ENCODE assay signal across 15 mouse cellular contexts in genomic region chr10:70303203-70303602, GRCm38 (mm10). TPM values are rescaled to one million over a fixed set of nuclear protein-coding genes. Genes with fewer than 3 reads are reported as not detected.
DNase-seq lines count a peak whose midpoint lies in the region; ATAC-seq and TF ChIP-seq lines count a peak whose summit lies in the region.
"Had no signal": no experiment of that assay in that cellular context is flagged by ENCODE, and none has a peak within 500 bp of the region (broad histone marks: within the 10 kb centered on the region; RNA-seq: fewer than 3 reads in every experiment).

No protein-coding gene starts in this region.

- no peak overlapping the region for H3K9ac ChIP-seq in embryonic facial prominence, embryonic 11.5 days (replicated peaks; ENCODE audit: low read length)
- H3K9ac ChIP-seq: heart, embryonic 13.5 days; midbrain, embryonic 15.5 days; neural tube, embryonic 15.5 days had no signal

- H3K4me2 ChIP-seq in embryonic facial prominence, embryonic 11.5 days (ENCODE audit: low read depth, low read length) = no peak overlapping the region
- H3K4me2 ChIP-seq: heart, embryonic 13.5 days; midbrain, embryonic 15.5 days; neural tube, embryonic 15.5 days had no signal

- 85% methylated on average over 6 of the region's 6 CpGs for WGBS in embryonic facial prominence, embryonic 11.5 days
- 89% methylated on average over 6 of the region's 6 CpGs for WGBS in embryonic facial prominence, embryonic 10.5 days

- no peak overlapping the region for H3K27ac ChIP-seq in embryonic facial prominence, embryonic 11.5 days (replicated peaks; ENCODE audit: low read depth, low read length)
- no peak overlapping the region for H3K27ac ChIP-seq in embryonic facial prominence, embryonic 10.5 days (replicated peaks)
- H3K27ac ChIP-seq in layer of hippocampus, adult 2 months = no peak overlapping the region
- H3K27ac ChIP-seq: forebrain, embryonic 10.5 days; heart, embryonic 13.5 days; limb, embryonic 10.5 days; midbrain, embryonic 15.5 days; neural tube, embryonic 15.5 days had no signal

- H3K4me3 ChIP-seq in embryonic facial prominence, embryonic 11.5 days (ENCODE audit: low read depth, low read length) = no peak overlapping the region
- H3K4me3 ChIP-seq in embryonic facial prominence, embryonic 10.5 days = no peak overlapping the region
- H3K4me3 ChIP-seq in layer of hippocampus, adult 2 months = no peak overlapping the region
- H3K4me3 ChIP-seq: forebrain, embryonic 10.5 days; heart, embryonic 13.5 days; limb, embryonic 10.5 days; midbrain, embryonic 15.5 days; neural tube, embryonic 15.5 days had no signal

- no peak for ATAC-seq in embryonic facial prominence, embryonic 11.5 days (replicated peaks; ENCODE audit: insufficient number of reproducible peaks, low FRiP score, low TSS enrichment, low read depth)
- ATAC-seq: activated CD4-positive, CD25-positive, alpha-beta regulatory T cell, adult 4 months; midbrain, embryonic 15.5 days had no signal

- DNase-seq in embryonic facial prominence, embryonic 11.5 days (ENCODE audit: low spot score) = peak; percentile 19
- DNase-seq in embryonic facial prominence, embryonic 10.5 days (ENCODE audit: low spot score) = no peak
- no peak for DNase-seq in layer of hippocampus, adult 2 months (ENCODE audit: low spot score in 2 of 2)
- DNase-seq in layer of hippocampus, postnatal 14 days (ENCODE audit: low spot score in 2 of 2) = no peak
- peak; percentile 59 for DNase-seq in testis, postnatal 10 days (ENCODE audit: low spot score)
- DNase-seq in testis, postnatal 14 days (ENCODE audit: low spot score) = no peak
- DNase-seq in Muller cell, postnatal 12 days (ENCODE audit: inconsistent ontology term) = no peak
- no peak for DNase-seq in ovary, postnatal 14 days (ENCODE audit: low spot score)
- DNase-seq: cerebellum, adult 9-10 months had no signal

- no peaks in the 10 kb centered on the region for H3K4me1 ChIP-seq in embryonic facial prominence, embryonic 11.5 days (ENCODE audit: control insufficient read depth, insufficient read depth, low read length)
- H3K4me1 ChIP-seq in embryonic facial prominence, embryonic 10.5 days = peaks cover 22% of the 10 kb centered on the region
- H3K4me1 ChIP-seq: neural tube, embryonic 15.5 days had no signal

- no peaks in the 10 kb centered on the region for H3K36me3 ChIP-seq in embryonic facial prominence, embryonic 11.5 days (replicated peaks; ENCODE audit: control insufficient read depth, insufficient read depth, low read depth, low read length)
- no peaks in the 10 kb centered on the region for H3K36me3 ChIP-seq in embryonic facial prominence, embryonic 10.5 days (replicated peaks)
- H3K36me3 ChIP-seq: forebrain, embryonic 10.5 days; heart, embryonic 13.5 days; limb, embryonic 10.5 days; midbrain, embryonic 15.5 days; neural tube, embryonic 15.5 days had no signal

- peak; percentile 73 for TF ChIP-seq CTCF in layer of hippocampus, adult 2 months (conservative IDR thresholded peaks at IDR 0.05)

- H3K9me3 ChIP-seq in embryonic facial prominence, embryonic 11.5 days (replicated peaks; ENCODE audit: control insufficient read depth, low read length) = no peaks in the 10 kb centered on the region
- no peaks in the 10 kb centered on the region for H3K9me3 ChIP-seq in embryonic facial prominence, embryonic 10.5 days
- H3K9me3 ChIP-seq: forebrain, embryonic 10.5 days; heart, embryonic 13.5 days; limb, embryonic 10.5 days; midbrain, embryonic 15.5 days; neural tube, embryonic 15.5 days had no signal

- H3K27me3 ChIP-seq in embryonic facial prominence, embryonic 11.5 days (ENCODE audit: control insufficient read depth, insufficient read depth, low read length) = no peaks in the 10 kb centered on the region
- H3K27me3 ChIP-seq in embryonic facial prominence, embryonic 10.5 days (replicated peaks; ENCODE audit: low read depth, poor library complexity, severe bottlenecking) = no peaks in the 10 kb centered on the region
- H3K27me3 ChIP-seq: heart, embryonic 13.5 days; midbrain, embryonic 15.5 days; neural tube, embryonic 15.5 days had no signal

RNA-seq across cellular contexts. Expression of gene Slc16a9, which starts 58.3 kb away (rescaled TPM):
- polyA plus RNA-seq in embryonic facial prominence, embryonic 11.5 days (2014; fragmentation: Nextera tagmentation; extraction: Ambion mirVana) = 0.69 and 0.84 TPM in 2 replicates
- 0.24 and 0.26 TPM in 2 replicates for polyA plus RNA-seq in embryonic facial prominence, embryonic 10.5 days (2016; fragmentation: Nextera tagmentation; extraction: Ambion mirVana)
- 1 to 10 TPM; 1.8 to 3.1 TPM for total RNA-seq in layer of hippocampus, adult 2 months (2021)
- total RNA-seq in layer of hippocampus, postnatal 14 days (2021) = 1 to 10 TPM; 3.1 to 3.5 TPM
- polyA plus RNA-seq: activated CD4-positive, CD25-positive, alpha-beta regulatory T cell, adult 4 months had no signal

Comparison
In these comparisons a context has a peak if more than half of its experiments do, and no peak if none do; other contexts are left out.
1. DNase-seq: peak in embryonic facial prominence, embryonic 11.5 days (single experiment) and testis, postnatal 10 days (single experiment); none in embryonic facial prominence, embryonic 10.5 days (single experiment), layer of hippocampus, adult 2 months (0 of 2), layer of hippocampus, postnatal 14 days (0 of 2), testis, postnatal 14 days (single experiment), Muller cell, postnatal 12 days (single experiment) and ovary, postnatal 14 days (single experiment).